Mouse (Mus musculus): ENCODE data around the gene Abhd14b. TPM values are rescaled to one million over a fixed set of nuclear protein-coding genes. Genes with fewer than 3 reads are reported as not detected.

Gene Abhd14b
- polyA plus RNA-seq, 1 experiment, result 12.9 TPM

DNA sequence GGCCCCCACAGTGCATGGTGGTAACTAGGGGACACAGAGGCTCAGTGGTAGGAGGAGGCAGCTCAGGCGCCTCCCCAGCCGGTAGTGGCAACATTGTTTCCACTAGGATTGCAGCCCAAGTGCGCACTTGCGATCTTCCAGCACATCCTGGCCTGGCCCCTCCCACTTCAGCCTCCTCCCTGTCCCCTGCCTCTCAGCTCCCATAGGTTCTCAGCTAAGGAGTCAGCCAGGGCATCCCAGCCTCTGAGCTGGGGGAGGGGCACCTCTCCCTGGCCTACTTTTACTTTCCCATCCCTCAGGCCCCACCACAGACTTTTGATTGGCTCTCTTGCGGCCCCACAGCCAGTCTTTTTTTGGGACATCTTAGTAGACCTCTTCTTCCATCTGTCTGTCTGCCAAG lies 24.6 kb downstream of the Abhd14b start:
- Histone ChIP-seq H3K27me3 (ENCODE audit: control insufficient read depth, insufficient read depth, low read length) (no peaks in the 10 kb centered on the region), H3K4me3 (ENCODE audit: control insufficient read depth, low read depth, low read length) (no peak overlapping the region), H3K36me3 (ENCODE audit: control insufficient read depth, insufficient read depth, low read length) (no peaks in the 10 kb centered on the region), H3K4me1 (ENCODE audit: control insufficient read depth, insufficient read depth, low read length) (peaks cover 14% of the 10 kb centered on the region), H3K27ac (ENCODE audit: control insufficient read depth, insufficient read depth, low read depth, low read length) (no peak overlapping the region)
- TF ChIP-seq CTCF (IDR thresholded peaks at IDR 0.05; ENCODE audit: control insufficient read depth, insufficient read depth, insufficient replicate concordance, low read depth, low read length), result no peak
- no peak for TF ChIP-seq POLR2A (IDR thresholded peaks at IDR 0.05; ENCODE audit: control insufficient read depth, low read depth, low read length)

- H3K27ac ChIP-seq (ENCODE audit: control insufficient read depth, insufficient read depth, low read depth, low read length), result no peak overlapping the region
- peaks cover 14% of the 10 kb centered on the region for H3K4me1 ChIP-seq (ENCODE audit: control insufficient read depth, insufficient read depth, low read length)
- H3K36me3 ChIP-seq (ENCODE audit: control insufficient read depth, insufficient read depth, low read length), result no peaks in the 10 kb centered on the region
- no peak for TF ChIP-seq POLR2A (IDR thresholded peaks at IDR 0.05; ENCODE audit: control insufficient read depth, low read depth, low read length)
- no peak for TF ChIP-seq CTCF (IDR thresholded peaks at IDR 0.05; ENCODE audit: control insufficient read depth, insufficient read depth, insufficient replicate concordance, low read depth, low read length)
- no peaks in the 10 kb centered on the region for H3K27me3 ChIP-seq (ENCODE audit: control insufficient read depth, insufficient read depth, low read length)
- no peak overlapping the region for H3K4me3 ChIP-seq (ENCODE audit: control insufficient read depth, low read depth, low read length)
Measured at GRCm38 (mm10) chr9:106472321-106472720, 25.1 kb downstream of the Abhd14b start.

DNA sequence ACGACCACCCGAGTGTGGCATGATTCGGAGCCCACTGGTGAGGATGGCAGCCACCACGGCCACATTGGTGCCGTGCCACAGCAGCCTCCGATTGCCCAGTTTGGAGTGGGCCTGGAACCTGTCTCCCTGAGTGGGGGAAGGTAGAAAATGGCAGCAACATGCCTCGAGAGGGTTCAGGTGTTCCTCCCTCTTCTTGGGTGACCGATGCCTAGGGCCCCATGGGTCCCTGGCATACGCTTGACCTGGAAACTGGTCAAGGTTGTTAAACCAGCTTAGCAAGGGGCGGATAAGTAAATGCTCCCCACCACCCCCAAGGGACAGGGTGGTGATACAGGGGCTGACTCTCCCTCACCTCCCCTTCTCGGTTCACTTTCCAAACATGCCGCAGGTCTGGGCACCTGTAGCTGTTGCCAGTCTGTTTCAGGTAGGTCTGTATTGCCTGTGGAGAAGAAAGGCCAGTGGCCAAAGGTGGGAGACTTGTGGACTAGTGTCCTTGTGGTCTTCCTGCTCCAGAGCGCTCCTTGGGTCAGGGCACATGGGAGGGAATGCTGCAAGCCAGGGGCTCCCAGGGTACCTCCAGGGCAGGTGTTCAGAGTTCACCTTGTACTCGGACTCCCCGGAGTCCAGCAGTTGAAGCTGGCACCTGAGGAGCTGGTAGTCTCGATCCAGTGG lies 26.0 kb downstream of the Abhd14b start:
- Histone ChIP-seq H3K27me3 (ENCODE audit: control insufficient read depth, insufficient read depth, low read length) (no peaks in the 10 kb centered on the region), H3K4me3 (ENCODE audit: control insufficient read depth, low read depth, low read length) (no peak overlapping the region), H3K36me3 (ENCODE audit: control insufficient read depth, insufficient read depth, low read length) (no peaks in the 10 kb centered on the region), H3K27ac (ENCODE audit: control insufficient read depth, insufficient read depth, low read depth, low read length) (no peak overlapping the region), H3K4me1 (ENCODE audit: control insufficient read depth, insufficient read depth, low read length) (peaks cover 17% of the 10 kb centered on the region)
- no peak for TF ChIP-seq CTCF (IDR thresholded peaks at IDR 0.05; ENCODE audit: control insufficient read depth, insufficient read depth, insufficient replicate concordance, low read depth, low read length)
- no peak for TF ChIP-seq POLR2A (IDR thresholded peaks at IDR 0.05; ENCODE audit: control insufficient read depth, low read depth, low read length)

DNA sequence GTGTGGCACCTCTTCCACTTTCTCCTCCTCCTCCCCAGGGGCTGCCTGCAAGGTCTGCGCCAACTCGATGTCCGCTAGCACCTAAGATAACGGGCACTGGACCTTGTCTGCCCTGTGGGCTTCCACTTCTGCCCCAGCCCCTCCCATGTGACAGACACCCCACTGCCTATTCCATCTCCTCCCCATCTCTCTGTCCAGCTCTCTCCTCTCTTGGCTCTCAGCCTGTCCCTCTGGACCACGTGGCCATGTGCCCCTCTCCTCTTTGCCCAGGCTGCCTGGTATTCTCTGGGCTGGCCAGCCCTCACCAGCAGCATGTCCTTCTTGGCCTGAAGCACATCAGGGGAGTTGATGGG lies 26.5 kb downstream of the Abhd14b start:
- H3K27me3 ChIP-seq (ENCODE audit: control insufficient read depth, insufficient read depth, low read length), result no peaks in the 10 kb centered on the region
- peaks cover 19% of the 10 kb centered on the region for H3K4me1 ChIP-seq (ENCODE audit: control insufficient read depth, insufficient read depth, low read length)
- TF ChIP-seq CTCF (IDR thresholded peaks at IDR 0.05; ENCODE audit: control insufficient read depth, insufficient read depth, insufficient replicate concordance, low read depth, low read length) (no peak), POLR2A (IDR thresholded peaks at IDR 0.05; ENCODE audit: control insufficient read depth, low read depth, low read length) (no peak)
- H3K27ac ChIP-seq (ENCODE audit: control insufficient read depth, insufficient read depth, low read depth, low read length), result no peak overlapping the region
- no peak overlapping the region for H3K4me3 ChIP-seq (ENCODE audit: control insufficient read depth, low read depth, low read length)
- H3K36me3 ChIP-seq (ENCODE audit: control insufficient read depth, insufficient read depth, low read length), result no peaks in the 10 kb centered on the region

DNA sequence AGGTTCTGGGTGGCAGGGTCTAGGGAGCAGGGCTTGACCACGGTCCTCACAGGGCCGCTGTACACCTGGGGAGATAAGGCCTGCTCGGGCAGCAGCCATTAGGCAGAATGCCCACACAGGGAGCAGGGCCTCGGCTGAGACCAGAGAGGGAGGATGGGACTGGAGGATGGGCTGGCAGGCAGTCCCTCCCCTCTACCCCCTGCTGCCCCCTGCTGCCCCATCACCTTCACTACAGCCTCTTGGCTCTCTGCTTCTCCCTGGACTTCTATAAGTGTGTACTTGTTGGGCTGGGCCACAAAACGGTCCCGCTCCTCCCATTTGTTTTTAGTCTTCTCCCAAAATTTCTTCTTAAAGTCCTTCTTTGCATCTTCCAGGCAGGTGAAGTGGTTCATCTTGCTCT lies 27.2 kb downstream of the Abhd14b start:
- Histone ChIP-seq H3K36me3 (ENCODE audit: control insufficient read depth, insufficient read depth, low read length) (no peaks in the 10 kb centered on the region), H3K4me1 (ENCODE audit: control insufficient read depth, insufficient read depth, low read length) (peaks cover 19% of the 10 kb centered on the region), H3K27ac (ENCODE audit: control insufficient read depth, insufficient read depth, low read depth, low read length) (no peak overlapping the region), H3K27me3 (ENCODE audit: control insufficient read depth, insufficient read depth, low read length) (no peaks in the 10 kb centered on the region), H3K4me3 (ENCODE audit: control insufficient read depth, low read depth, low read length) (no peak overlapping the region)
- TF ChIP-seq CTCF (IDR thresholded peaks at IDR 0.05; ENCODE audit: control insufficient read depth, insufficient read depth, insufficient replicate concordance, low read depth, low read length), result peak; percentile 74; the same call in 1 of the 2 replicates
- no peak for TF ChIP-seq POLR2A (IDR thresholded peaks at IDR 0.05; ENCODE audit: control insufficient read depth, low read depth, low read length)

DNA sequence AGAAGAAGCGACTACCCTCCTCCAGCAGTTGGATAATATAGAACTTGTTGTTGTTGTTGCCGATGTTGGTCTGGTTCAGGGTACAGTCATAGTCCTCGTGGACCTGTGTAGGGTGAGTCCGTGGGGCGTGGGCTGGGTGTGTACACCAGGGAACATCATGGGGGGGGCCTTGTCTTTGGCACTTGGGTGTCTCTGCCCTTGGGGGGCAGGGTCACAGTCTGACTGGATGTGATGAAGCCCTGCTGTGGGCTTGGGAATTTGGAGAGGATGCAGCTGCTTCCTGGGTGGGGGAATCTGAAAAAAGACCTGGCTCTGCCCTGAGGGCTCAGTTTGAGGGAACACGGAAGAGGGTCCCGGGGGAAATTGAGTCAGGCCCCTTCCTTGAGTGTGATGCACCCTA lies 27.8 kb downstream of the Abhd14b start:
- Histone ChIP-seq H3K27me3 (ENCODE audit: control insufficient read depth, insufficient read depth, low read length) (no peaks in the 10 kb centered on the region), H3K4me1 (ENCODE audit: control insufficient read depth, insufficient read depth, low read length) (peaks cover 19% of the 10 kb centered on the region), H3K36me3 (ENCODE audit: control insufficient read depth, insufficient read depth, low read length) (no peaks in the 10 kb centered on the region), H3K27ac (ENCODE audit: control insufficient read depth, insufficient read depth, low read depth, low read length) (no peak overlapping the region), H3K4me3 (ENCODE audit: control insufficient read depth, low read depth, low read length) (no peak overlapping the region)
- no peak for TF ChIP-seq CTCF (IDR thresholded peaks at IDR 0.05; ENCODE audit: control insufficient read depth, insufficient read depth, insufficient replicate concordance, low read depth, low read length)
- TF ChIP-seq POLR2A (IDR thresholded peaks at IDR 0.05; ENCODE audit: control insufficient read depth, low read depth, low read length), result no peak

GRCm38 (mm10) chr9:106475663-106476001 lies 28.4 kb downstream of the Abhd14b start, which contains the start of gene Rrp9:
Gene Rrp9, plus strand, starts transcription at chr9:106475963.
- peak within 1 kb of the TSS; percentile 87 for H3K4me3 ChIP-seq (ENCODE audit: control insufficient read depth, low read depth, low read length)
- H3K27me3 ChIP-seq (ENCODE audit: control insufficient read depth, insufficient read depth, low read length), result no peaks in the 10 kb centered on the region
- no peaks in the 10 kb centered on the region for H3K36me3 ChIP-seq (ENCODE audit: control insufficient read depth, insufficient read depth, low read length)
- TF ChIP-seq CTCF (IDR thresholded peaks at IDR 0.05; ENCODE audit: control insufficient read depth, insufficient read depth, insufficient replicate concordance, low read depth, low read length) (no peak), POLR2A (IDR thresholded peaks at IDR 0.05; ENCODE audit: control insufficient read depth, low read depth, low read length) (no peak)
- H3K27ac ChIP-seq (ENCODE audit: control insufficient read depth, insufficient read depth, low read depth, low read length), result peak within 1 kb of the TSS; percentile 67
- H3K4me1 ChIP-seq (ENCODE audit: control insufficient read depth, insufficient read depth, low read length), result peaks cover 19% of the 10 kb centered on the region

Measured in testis, adult 2 months (tissue).